In the genomic region with DNA sequence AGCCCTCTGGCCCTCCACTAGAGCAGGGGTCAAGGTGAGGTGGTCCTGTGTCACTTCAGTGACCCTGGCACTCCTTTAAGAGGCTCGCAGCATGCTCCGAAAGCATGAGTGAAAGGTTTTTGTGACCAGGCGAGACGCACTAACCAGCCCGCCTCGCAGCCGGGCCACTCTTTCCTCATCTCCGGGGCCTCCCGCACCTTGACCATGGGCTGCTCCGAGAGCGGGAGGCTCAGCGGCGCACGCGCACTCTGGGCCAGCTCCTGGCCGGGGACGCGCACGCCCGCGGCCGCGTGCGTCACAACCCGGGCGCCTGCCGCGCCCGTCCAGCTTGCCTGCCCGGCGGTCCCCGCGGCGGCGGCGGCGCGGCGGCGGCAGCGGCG, we compare ENCODE assay signal across 8 mouse cellular contexts. TPM values are rescaled to one million over a fixed set of nuclear protein-coding genes. Genes with fewer than 3 reads are reported as not detected.
DNase-seq lines count a peak whose midpoint lies in the region; ATAC-seq lines count a peak whose summit lies in the region.

No protein-coding gene starts in this region.

- no peaks in the 10 kb centered on the region for H3K9me3 ChIP-seq in hindbrain, embryonic 11.5 days (ENCODE audit: control insufficient read depth, low read length)

- H3K9ac ChIP-seq in hindbrain, embryonic 11.5 days (ENCODE audit: low read depth, low read length), result peak overlapping the region; percentile 77

- peak overlapping the region; percentile 97 for H3K4me2 ChIP-seq in hindbrain, embryonic 11.5 days (replicated peaks; ENCODE audit: low read depth, low read length)

- peak; percentile 44 for DNase-seq in MEL-GATA-1-ER (ENCODE audit: extremely low read depth, low read depth)
- peak; percentile 94 for DNase-seq in cerebellum, adult 9-11 months
- DNase-seq in frontal cortex, adult 2 months (ENCODE audit: extremely low spot score in 1 of 2, low spot score in 1 of 2), result peak; percentile 62 to 89
- peak; percentile 94 for DNase-seq in hindbrain, embryonic 11.5 days (ENCODE audit: low spot score)
- peak; percentile 78 to 85 for DNase-seq in layer of hippocampus, postnatal 14 days (ENCODE audit: low spot score in 2 of 2)
- peak; percentile 91 for DNase-seq in lung, postnatal 10 days
- peak; percentile 82 for DNase-seq in ovary, postnatal 14 days (ENCODE audit: low spot score)
- DNase-seq in thymus, postnatal 10 days (ENCODE audit: low spot score in 2 of 2), result peak; percentile 7 to 50

- H3K36me3 ChIP-seq in hindbrain, embryonic 11.5 days (ENCODE audit: control insufficient read depth, insufficient read depth, low read length), result no peaks in the 10 kb centered on the region

- peak; percentile 85 for ATAC-seq in hindbrain, embryonic 11.5 days (ENCODE audit: low FRiP score)

- no peaks in the 10 kb centered on the region for H3K4me1 ChIP-seq in hindbrain, embryonic 11.5 days (replicated peaks; ENCODE audit: control insufficient read depth, insufficient read depth, low read length)

- peak overlapping the region; percentile 72 for H3K27ac ChIP-seq in hindbrain, embryonic 11.5 days (ENCODE audit: low read depth, low read length)

- 1% methylated on average over 18 of the region's 42 CpGs for WGBS in hindbrain, embryonic 11.5 days

- H3K4me3 ChIP-seq in hindbrain, embryonic 11.5 days (ENCODE audit: low read depth, low read length), result peak overlapping the region; percentile 78

- H3K27me3 ChIP-seq in hindbrain, embryonic 11.5 days (ENCODE audit: control insufficient read depth, insufficient read depth, low read length), result no peaks in the 10 kb centered on the region; the same call in 1 of the 2 replicates

RNA-seq across cellular contexts. Expression of gene Prkar2a, which starts 2.7 kb away (rescaled TPM):
- polyA plus RNA-seq in frontal cortex, adult 2 months (2012; rRNA removed), result 21.9 and 23.3 TPM in 2 replicates
- 45.0 and 52.0 TPM in 2 replicates for polyA plus RNA-seq in hindbrain, embryonic 11.5 days (2014; fragmentation: Nextera tagmentation; extraction: Ambion mirVana)
- total RNA-seq in layer of hippocampus, postnatal 14 days (2021), result 10 to 100 TPM; 43.5 to 49.4 TPM

RNA-seq across cellular contexts. Expression of gene Slc25a20, which starts 29.9 kb away (rescaled TPM):
- 14.3 and 15.2 TPM in 2 replicates for polyA plus RNA-seq in frontal cortex, adult 2 months (2012; rRNA removed)
- 22.8 and 27.5 TPM in 2 replicates for polyA plus RNA-seq in hindbrain, embryonic 11.5 days (2014; fragmentation: Nextera tagmentation; extraction: Ambion mirVana)
- 10 to 100 TPM; 19.6 to 26.3 TPM for total RNA-seq in layer of hippocampus, postnatal 14 days (2021)

RNA-seq across cellular contexts. Expression of gene Arih2, which starts 42.6 kb away (rescaled TPM):
- 47.2 and 49.0 TPM in 2 replicates for polyA plus RNA-seq in frontal cortex, adult 2 months (2012; rRNA removed)
- 41.6 and 49.1 TPM in 2 replicates for polyA plus RNA-seq in hindbrain, embryonic 11.5 days (2014; fragmentation: Nextera tagmentation; extraction: Ambion mirVana)
- total RNA-seq in layer of hippocampus, postnatal 14 days (2021), result 10 to 100 TPM; 50.2 to 50.6 TPM

Comparison
In these comparisons a context has a peak if more than half of its experiments do, and no peak if none do; other contexts are left out.
1. Peak in every context shown above with its lines: DNase-seq, ATAC-seq, H3K4me3 ChIP-seq and H3K27ac ChIP-seq.
2. DNase-seq: peak in every context shown above with its lines; median percentile 94 in cerebellum, adult 9-11 months; 94 in hindbrain, embryonic 11.5 days; 91 in lung, postnatal 10 days; 82 in ovary, postnatal 14 days; 82 in layer of hippocampus, postnatal 14 days; 76 in frontal cortex, adult 2 months; 44 in MEL-GATA-1-ER; 28 in thymus, postnatal 10 days.